Mouse (Mus musculus): ENCODE results near the gene Ctcfl. TPM values are rescaled to one million over a fixed set of nuclear protein-coding genes. Genes with fewer than 3 reads are reported as not detected.
A peak's percentile ranks its signal among the peaks of the same experiment; 100 is the strongest.

Ctcfl gene
- total RNA-seq, 2 experiments from 2014 or later: not detected

- no peak for ATAC-seq (ENCODE audit: poor library complexity, severe bottlenecking)
Observed at GRCm38 (mm10) chr2:173049817-173050216, 69.5 kb downstream of the Ctcfl start.

DNA sequence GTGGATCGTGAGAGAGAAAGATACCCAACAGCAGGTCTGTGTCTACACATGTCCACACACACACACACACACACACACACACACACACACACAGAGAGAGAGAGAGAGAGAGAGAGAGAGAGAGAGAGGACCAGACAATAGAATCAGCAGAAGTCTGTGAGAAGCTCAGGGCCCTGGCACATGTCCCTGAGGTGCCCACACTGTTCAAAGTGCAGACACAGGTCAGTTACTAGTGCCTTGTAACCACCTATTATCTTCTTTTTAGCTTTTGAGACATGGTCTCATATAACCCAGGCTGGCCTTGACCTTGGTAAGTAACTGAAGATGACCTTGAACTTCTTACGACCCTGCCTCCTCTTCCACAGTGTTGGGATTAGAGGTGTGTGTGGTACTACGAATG lies 70.1 kb downstream of the Ctcfl start:
- no peak for ATAC-seq (ENCODE audit: poor library complexity, severe bottlenecking)

DNA sequence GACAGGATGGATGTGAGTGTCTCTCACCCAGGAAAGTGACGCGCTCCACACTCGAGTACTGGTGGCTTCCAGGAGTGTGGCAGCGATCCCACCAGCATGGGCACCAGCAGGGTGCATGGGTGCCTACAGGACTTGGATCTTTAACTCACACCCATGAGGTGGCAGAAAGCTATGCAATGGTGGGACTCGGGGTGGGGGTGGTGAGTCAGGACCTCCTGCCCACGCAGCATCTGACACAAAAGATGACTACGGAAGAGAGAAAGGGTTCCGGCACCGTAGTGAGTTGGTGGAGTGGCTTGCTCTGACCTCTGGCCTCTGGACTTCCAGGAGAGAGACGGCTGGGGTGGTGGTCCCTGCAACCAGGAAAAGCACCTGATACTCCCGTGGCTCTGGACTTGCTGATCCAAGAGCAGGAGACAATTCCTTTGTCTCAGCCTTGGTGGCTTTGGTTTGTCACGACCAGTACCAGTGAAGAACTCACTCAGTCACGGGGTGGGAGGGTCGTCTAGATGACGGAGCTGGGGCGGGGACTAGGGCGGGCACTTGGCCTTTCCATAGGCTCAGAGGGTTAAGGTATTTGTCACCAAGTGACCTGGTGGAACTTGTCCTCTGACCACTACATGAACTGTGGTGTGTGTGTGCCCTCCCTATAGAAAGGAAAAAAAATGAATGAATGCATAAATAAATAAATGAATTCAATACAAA lies 71.1 kb downstream of the Ctcfl start:
- no peak for ATAC-seq (ENCODE audit: poor library complexity, severe bottlenecking)

GRCm38 (mm10) chr2:173047471-173047870 lies 71.9 kb downstream of the Ctcfl start:
- ATAC-seq (ENCODE audit: poor library complexity, severe bottlenecking): no peak

GRCm38 (mm10) chr2:173046582-173047297 lies 72.6 kb downstream of the Ctcfl start:
- peak; percentile 89 for ATAC-seq (ENCODE audit: poor library complexity, severe bottlenecking)

DNA sequence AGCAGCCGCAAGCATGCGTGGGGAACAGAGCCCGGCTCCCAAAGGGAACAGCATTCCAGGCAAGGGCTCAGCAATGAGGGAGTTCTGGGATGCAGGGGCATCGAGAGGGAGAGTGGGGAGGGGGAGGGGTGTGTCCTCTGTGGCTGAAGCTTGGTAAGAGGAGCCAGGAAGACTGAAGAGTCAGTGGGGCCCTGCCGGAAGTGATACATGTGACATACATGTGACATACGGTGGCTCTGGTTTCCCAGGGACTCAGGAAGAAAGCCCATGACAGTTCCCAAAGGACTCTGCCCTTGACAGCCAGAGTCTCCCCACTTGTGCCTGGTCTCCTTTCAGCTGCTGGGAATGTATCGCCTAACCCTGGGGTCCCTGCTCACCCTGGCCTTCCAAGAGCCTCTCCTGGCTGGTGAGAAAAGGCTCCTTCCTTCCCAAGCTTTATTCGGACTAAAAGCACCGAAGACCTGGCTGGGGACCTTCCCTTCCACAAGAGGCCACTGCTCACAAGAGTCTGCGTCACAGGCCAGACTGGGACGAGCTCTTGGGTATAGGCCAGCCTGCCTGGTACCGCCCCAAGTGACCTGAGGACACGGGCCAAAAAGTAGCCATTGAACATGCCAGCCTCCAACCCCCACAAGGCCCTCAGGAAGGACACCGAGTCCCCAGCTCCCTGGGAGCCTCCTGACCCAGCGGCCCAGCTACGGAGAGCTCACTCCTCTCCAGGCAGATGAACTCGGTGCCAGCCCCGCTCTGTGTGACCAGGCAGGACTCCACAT lies 74.9 kb downstream of the Ctcfl start:
- no peak for ATAC-seq (ENCODE audit: poor library complexity, severe bottlenecking)

Other genes with a start within 250 kb of the Ctcfl start
- 0.43 TPM in 1 of 2 replicates, not detected in the other for gene Bmp7, start 179.2 kb downstream of the Ctcfl start, total RNA-seq (2015)
- 0.04 and 0.37 TPM in 2 replicates for gene Bmp7, start 179.2 kb downstream of the Ctcfl start, total RNA-seq (2017)
- 0.64 and 1.0 TPM in 2 replicates for gene Spo11, start 141.8 kb downstream of the Ctcfl start, total RNA-seq (2015)
- gene Spo11, start 141.8 kb downstream of the Ctcfl start, total RNA-seq (2017): 0.04 TPM in 1 of 2 replicates, not detected in the other
- 53.2 and 72.9 TPM in 2 replicates for gene Rae1, start 119.4 kb downstream of the Ctcfl start, total RNA-seq (2015)
- gene Rae1, start 119.4 kb downstream of the Ctcfl start, total RNA-seq (2017): 42.4 and 54.3 TPM in 2 replicates
- gene Rbm38, start 99.0 kb downstream of the Ctcfl start, total RNA-seq (2015): 124 and 143 TPM in 2 replicates
- gene Rbm38, start 99.0 kb downstream of the Ctcfl start, total RNA-seq (2017): 43.2 and 59.0 TPM in 2 replicates
- gene Pck1, start 33.5 kb upstream of the Ctcfl start, total RNA-seq (2015): not detected in 2 replicates
- gene Pck1, start 33.5 kb upstream of the Ctcfl start, total RNA-seq (2017): not detected in 2 replicates
- gene Zbp1, start 99.4 kb upstream of the Ctcfl start, total RNA-seq (2015): 54.6 and 63.0 TPM in 2 replicates
- 35.6 and 56.8 TPM in 2 replicates for gene Zbp1, start 99.4 kb upstream of the Ctcfl start, total RNA-seq (2017)
- 0.84 and 1.2 TPM in 2 replicates for gene Pmepa1, start 157.0 kb upstream of the Ctcfl start, total RNA-seq (2015)
- gene Pmepa1, start 157.0 kb upstream of the Ctcfl start, total RNA-seq (2017): 0.04 and 0.07 TPM in 2 replicates